Mouse (Mus musculus): ENCODE measurements around the gene Tbx1.

The Tbx1 gene

DNA sequence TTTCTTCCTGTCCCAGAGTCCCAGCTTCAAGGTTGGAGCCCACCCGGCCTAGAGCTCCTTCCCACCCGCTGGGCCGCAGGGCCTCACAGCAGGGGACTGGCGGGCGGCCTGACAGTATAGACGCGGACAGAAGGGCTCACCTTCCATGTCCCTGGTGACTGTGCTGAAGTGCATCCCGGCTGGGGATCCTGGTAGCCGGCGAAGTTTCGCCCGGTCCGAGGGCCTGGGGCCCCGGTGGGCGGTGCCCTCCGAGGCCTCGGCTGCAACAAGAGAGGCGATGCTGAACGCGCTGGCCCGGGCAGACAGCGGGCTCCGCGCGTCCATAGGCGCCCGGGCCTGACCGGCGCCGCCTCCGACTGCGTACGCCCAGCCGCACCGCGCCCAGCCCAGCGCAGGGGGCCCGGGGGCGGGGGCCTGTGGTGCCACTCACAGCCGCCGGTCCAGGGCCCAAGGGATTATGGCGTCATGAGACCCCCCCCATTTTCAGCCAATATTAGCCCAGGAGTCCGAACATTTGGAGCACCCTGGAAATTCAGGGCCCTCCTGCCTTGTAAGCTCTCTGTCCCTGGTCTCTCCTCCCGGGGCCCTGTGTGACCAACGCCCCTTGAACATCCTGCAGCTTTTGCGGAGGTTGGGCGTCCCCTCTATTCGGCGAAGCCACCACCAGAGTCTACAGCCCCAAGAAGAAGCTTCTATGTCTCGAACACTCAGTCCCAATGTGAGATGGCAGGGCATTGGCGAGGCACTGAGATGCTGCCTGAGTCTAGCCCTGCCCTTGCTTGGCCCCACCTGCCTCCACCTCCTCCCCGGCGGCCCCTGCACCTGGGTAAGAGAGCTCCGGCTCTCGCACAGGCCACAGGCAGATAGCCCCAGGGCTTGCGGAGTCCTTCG is 2.4 kb downstream of the Tbx1 start:
- DNase-seq (ENCODE audit: low spot score) = no peak

DNA sequence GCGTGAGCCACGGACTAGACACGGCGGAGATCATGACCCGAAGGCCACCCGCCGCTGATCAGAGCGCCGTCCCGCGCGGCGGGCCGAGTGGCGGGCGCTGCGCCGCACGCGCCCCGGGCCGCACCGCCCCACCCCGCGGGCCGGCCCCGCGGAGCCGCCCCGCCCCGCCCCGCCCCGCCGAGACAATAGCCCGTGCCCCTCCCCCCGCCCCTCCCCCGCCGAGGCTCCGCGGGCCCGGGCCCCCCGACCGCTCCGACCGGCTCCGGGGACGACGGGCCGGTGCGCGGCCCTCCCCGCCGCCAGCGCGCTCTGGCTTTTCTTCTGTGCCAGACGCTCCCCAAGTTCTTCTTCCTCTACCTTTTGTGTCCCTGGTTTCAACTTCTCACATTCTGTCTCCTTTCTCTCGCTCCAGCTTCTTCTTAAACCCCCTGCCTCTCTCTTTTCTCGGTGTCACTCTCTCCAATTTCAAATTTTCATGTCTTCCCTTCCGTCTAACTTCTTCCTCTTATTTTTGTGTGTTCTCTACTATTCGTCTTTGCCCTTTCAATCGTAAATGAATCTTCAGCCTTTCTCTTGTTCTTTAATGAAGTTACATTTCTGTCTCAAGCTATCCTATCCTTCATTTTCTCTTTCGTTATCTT is 3.4 kb downstream of the Tbx1 start:
- DNase-seq (ENCODE audit: low spot score) = no peak

DNA sequence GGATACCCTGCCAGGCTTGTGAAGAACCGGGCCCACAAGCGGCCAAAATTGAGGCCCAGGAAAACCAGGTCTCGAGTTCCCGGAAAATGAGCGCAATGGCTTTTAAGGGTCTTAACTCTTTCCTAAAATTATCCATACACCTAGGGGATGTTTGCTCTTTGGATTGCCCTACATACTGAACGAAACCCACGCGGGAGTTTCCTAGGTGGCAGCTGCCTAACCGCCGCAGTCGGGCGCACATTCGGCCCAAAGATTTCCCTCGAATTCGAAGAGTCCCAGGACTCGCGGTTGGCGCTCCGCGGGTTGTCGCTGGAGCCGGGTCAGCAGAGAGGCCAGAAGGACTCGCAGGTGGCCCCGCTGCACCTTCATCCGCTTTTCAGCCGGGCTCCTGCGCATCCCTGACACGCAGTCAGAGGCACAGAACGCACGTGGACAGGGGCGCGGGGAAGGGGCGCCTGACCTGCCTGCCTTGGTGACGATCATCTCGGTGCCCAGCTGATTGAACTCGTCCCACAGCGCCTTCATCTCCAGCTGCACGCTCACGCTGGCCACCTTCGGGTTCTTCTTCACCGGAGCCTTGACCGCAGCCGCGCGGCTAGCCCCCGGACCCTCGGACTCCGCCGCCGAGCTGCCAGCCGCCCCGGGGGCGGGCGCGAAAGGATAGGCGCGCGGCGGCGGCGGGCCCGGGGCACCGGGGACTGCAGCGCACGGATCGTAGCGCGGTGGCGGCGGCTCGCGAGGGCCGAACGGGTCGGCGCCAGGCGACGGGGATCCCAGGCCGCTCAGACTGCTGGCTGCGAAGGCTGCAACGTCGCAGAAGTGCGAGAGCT is 4.2 kb downstream of the Tbx1 start:
- no peak for DNase-seq (ENCODE audit: low spot score)

DNA sequence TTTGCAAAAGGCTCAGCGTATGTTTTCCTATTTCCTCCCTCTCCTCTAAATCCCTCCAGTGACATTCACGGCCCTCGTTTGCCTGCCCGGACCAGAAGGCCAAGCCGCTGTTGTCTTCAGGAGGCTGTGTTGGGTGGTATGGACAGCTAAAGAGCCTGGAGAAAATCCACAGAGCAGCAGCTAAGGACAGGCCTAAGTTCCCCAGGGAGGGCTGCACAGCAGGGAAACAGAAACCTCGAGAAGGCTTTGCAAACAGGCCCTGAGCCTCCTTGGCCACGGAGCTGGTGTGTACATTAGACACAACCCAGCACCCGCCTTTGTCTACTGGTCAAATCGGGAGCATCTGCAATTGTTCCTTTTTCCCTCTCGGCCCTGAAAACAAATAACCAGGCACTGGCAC is 4.8 kb downstream of the Tbx1 start:
- no peak for DNase-seq (ENCODE audit: low spot score)

DNA sequence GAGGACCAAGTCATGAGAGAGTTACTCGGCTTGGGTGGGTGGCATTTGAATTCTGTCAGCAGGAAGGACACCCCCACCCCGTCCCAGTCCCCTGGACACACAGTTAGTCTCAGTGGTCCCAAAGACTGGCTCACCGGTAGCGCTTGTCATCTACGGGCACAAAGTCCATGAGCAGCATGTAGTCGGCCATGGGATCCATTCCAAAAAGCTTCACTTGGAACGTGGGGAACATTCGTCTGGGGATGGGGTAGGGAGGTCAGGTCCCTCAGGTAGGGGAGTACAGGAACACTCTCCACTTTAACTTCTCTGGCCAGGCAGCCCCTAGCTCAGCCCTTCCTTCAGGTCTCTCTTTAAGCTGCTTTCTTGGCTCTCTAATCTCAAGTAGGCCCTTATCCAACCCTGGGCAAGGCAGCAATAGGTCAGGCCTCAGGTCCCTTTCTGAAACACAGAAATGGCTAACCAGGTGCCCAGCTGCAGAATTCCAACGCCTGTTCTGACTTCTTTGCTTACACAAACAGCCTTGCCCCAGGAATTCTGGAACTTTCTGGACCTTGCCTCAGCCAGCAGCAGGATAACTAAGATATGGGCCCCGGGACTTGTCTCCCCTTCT is 5.5 kb downstream of the Tbx1 start:
- no peak for DNase-seq (ENCODE audit: low spot score)

DNA sequence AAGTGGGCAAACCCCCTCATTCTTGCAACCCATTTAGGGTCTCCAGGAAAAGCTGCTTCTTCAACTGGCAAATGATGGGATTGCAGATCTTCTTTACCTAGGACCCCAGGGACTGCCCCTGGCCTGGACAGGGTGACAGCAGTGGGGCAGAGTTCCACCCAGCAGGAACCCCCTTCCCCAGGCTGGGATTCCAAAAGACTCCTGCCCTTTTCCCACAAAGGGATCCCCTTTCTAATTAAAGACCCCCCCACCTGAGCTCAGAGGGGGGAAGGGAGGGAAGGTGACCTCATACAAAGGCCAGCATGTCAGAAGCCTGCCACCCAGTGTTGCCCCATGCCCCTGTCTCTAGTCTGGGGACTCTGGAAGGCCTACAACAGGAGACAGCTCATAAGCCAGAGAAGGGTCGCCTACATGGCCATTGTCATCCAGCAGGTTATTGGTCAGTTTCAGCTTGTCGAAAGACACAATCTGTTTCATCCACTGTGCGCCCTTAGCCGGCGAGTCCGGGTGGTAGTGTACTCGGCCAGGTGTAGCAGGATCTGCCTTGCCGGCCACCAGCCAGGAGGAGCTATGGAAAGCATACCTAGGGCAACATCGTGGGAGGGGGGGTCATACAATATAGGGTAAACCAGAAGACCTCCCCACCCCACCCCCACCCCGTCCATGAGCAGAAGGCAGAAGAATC is 6.7 kb downstream of the Tbx1 start:
- DNase-seq (ENCODE audit: low spot score) = no peak

DNA sequence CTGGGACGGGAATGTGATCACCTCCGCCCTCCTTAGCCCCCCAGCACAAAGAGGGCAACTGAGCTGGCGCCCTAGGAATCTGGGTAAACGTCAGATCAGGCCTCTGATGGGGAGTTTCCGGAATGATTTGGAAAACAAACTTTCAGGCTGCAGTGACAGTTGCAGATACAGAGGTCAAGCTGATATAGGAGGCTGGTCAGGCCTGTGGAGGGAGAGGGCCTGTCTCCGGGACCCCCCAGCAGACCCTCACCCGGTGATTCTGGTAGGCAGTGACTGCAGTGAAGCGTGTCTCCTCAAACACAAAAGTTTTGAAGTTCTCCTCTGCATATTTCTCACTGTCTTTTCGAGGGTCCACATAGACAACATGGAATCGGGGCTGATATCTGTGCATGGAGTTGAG is 7.3 kb downstream of the Tbx1 start:
- DNase-seq (ENCODE audit: low spot score) = no peak

DNA sequence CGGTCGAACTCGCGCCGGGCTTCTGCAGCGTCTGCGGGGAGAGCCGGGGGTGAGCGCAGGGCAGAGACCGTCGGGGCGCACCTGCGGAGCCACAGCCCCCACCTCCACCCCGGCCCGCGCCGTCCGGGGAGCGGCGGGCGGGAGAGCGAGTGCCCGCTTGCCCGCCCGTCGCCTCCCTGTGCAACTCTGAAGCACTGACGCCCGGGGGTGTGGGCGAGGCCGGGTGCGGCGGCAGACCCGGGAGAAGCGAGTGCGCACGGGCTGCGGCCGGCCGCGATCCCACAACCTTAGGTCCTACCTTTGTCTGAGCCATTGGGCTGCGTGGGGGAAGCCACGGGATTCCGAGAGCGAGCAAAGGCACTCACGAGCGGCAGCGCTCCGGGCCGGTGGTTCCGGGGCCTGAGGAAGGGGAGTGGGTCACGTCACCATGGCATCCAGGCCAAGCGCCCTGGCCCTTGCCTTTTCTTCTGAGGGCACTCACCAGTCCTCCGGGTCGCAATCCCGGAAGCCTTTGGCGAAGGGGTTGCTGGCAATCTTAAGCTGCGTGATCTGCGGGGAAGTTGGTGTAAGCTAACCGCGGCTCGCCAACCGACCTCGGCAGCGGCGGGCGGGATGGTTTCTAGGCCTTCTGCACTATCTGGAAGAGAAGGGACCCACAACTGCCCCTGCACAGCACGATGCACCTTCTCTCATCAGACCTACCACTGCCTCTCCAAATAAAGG is 7.9 kb downstream of the Tbx1 start:
- no peak for DNase-seq (ENCODE audit: low spot score)

DNA sequence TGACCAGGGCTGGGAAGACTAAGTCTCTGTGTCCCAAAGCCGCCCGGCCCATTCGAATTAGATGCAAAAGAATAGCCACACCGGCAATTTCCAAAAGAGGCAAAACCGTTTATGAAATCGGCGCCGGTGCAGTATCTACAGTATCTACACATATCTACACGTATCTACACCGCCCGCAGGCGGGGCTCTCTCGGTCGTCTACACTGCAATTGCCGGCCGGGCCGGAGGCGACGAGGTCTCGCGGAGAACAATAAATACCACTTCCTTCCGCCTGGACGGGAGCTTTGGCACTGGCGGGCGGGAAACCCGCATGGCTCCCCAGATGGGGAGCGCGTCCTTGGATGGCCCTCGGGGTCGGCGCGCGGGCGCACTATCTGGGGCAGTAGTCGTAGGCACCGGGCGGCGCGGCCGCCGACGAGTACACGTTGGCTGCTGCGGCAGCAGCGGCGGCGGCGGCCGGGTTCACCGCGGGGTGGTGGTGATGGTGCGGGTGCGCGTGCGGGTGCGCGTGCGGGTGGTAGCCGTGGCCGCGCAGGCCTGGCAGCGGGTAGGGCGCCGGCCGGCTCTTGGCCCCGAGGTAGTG is 8.8 kb downstream of the Tbx1 start:
- DNase-seq (ENCODE audit: low spot score) = no peak

DNA sequence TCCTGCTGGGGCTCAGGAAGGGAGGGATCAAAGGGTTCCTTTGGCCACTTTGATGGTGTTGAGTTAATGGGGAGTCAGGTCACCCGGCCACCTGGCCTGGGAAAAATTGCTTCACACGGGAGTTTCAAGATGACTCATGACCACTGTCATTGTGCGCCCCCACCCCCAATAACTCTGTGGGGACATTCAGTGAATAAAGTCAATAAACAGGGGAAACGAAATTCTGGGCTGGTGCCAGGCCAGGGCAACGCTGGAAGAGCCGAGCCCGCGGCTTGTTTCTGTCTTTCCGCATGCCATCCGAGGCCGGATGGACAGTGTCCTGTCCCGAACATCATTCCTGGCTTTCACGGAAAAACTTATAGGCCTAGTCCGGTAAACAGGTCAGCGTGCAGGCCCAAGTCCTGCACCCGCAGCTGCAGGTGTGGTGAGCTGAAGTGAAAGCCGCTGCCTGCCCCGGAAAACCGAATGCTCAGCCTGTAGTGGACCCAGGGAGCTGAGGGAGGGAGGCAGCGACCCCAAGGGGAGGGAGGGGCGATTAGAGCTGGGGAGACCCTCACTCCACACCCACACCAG is 9.3 kb downstream of the Tbx1 start:
- DNase-seq (ENCODE audit: low spot score) = no peak

DNA sequence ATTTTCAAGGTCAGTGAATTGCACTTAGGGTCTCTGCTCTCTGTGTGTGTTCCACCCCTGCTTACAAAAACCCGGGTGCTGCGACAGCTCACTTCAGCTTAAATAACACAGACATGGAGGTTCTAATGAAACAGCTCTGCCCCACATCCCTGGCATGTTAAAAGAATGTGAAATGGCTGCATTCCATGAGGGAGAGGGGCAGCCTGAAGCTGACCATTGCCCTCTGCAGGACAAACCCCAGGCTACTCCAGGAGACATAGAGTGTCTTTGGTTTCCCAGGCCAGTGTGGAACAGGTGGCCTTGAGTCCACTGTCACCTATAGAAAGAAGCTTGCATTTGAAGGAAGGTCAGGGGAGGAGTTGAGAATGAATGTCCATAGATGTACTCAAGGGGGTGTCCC is 10.1 kb downstream of the Tbx1 start:
- no peak for DNase-seq (ENCODE audit: low spot score)

DNA sequence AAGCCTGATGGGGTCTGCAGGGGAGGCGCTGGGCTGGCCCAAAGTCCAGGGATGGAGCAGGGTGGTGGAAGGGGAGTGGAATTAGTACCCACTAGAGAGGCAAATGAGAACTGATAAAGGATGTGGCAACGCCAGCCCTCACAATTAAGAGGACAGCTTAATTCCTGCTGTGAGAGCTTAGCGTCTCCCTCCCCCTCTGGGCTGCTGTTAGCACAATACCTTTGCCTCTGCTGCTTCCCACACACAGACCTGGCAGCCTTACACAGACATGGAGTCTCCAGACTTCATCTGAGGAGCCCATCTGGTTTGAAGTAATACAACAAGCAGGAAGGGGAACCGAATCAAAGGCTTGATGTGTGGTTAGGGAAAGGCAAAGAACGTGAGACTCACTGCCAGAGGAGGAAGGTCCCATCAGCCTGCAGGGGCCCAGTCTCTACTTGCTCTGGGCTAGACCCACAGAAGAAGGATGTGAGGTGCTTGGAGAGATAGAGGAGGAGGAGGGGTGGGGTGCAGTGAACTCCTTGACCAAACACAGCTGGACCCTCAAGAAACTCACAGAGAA is 12.8 kb downstream of the Tbx1 start:
- no peak for DNase-seq (ENCODE audit: low spot score)

DNA sequence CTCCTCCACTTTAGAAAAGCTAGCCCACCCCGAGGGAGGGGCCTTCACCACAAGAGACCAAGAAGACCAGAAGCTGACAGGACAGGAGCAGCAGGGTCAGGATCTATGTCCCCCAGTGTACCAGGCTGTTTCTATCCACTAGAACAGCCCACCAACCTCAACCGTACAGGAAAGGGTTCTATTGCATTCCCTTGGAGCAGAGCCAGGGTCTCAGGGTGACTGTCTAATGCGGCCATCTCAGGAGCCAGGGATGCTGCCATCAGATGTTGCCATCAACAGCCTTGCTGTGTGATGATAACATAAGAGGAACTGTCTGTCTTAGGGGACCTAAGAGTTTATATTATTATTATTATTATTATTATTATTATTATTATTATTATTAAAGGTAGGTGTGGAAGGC is 13.4 kb downstream of the Tbx1 start:
- no peak for DNase-seq (ENCODE audit: low spot score)

DNA sequence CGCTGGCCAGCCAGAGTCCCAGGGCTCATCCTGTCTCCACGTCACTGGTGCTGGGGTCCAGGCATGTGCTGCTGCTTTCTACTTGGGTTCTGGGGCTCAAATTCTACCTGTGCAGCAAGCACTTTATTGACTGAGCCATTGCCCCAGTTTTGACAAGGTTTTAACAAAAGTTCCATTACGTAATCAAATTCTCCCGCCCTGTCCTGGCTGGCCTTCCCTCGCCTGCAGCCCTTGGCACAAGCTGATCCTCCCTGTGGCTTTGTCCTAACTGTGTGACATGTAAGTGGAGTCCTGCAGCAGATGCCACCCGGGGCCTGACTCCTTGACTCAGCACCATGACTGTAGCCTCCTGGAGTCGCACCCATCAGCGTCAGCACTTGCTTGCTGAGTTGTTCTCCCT is 16.3 kb downstream of the Tbx1 start:
- no peak for DNase-seq (ENCODE audit: low spot score)

DNA sequence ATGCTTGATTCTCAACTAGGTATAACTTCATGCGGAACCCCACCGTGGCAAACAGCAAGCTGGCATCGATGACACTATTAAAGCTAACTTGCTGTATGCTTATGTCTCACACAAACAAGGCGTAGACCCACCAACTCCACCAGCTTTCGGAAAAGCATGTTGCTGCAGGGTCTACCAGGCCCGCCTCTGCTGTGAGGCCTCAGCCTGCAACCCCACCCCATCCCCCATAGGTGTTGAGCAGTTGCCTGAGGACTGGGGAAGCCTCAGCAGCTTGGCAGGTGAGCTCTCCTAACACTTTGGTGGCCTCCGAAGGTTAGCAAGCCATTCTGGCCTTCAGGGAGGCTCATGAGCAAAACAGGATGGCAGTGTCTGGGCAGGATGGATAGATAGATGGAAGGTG is 21.9 kb downstream of the Tbx1 start:
- no peak for DNase-seq (ENCODE audit: low spot score)

DNA sequence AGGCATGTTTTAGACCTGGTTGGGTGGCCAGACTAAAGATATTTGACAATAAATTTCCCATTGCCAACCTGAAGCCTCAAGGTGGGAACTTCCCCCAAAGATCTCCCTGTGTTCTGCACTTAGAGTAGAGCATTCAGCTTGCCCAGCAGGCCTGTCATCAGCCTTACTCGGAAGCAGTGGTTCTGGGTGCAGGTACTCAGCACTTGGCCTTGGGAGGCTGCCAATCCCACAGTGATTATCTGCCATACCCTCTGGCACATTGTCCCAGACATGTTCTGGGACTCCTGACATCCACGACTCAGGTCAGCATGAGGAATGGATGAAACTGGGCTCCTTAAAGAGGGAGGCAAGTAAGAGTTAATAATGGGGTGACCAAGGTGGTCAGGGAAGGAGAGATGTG is 26.0 kb downstream of the Tbx1 start:
- no peak for DNase-seq (ENCODE audit: low spot score)

DNA sequence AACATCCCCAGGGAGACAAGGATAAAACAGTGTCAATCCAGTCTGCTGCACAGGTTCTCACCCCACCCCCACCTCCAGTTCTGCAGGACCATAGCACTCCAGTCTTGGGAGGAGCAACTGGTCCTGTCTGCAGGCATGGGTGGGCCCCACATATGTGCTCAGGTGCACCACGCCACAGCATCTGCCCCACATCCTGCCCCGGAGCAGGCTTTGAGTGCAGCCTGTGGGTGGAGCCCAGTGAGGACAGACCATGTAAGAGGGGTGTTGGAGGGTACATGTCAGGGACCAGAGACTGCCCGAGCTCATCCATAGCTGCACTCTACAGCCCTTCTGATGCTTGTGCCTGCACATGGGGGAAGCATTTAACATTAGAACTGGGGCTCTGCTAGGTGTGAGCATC is 34.0 kb downstream of the Tbx1 start:
- no peak for DNase-seq (ENCODE audit: low spot score)

DNA sequence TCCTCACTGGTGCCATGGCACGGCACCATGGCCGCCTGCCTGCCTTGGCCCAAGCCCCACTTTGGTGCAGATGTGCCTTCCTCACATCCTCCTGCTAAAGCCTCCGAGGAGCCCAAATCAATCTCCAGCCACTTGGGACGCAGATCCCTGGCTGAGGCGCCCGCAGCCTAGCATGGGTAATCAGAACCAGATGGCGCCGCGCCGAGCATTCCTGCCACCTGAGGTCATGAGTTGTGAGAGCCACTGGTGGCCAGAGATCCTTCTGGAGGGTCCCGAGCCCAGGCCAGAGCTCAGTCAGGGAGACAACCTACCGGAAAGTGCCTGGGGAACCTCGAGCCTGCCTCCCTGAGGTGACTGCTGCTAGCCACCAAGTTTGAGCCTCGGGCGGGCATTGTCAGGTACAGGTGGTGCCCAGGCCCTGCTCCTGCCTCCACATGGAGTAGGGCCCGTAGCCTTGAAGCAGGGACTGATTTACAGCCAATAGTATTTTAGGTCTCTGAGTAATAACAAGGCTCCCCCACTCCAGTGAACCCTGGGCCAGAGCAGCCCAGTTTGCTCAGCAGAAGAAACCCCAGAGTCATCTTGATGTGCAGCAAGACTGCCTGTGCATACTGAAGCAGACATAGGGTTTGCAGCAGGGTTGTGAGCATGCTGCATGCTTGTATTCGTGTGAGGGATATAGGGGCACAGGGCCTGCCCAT is 35.1 kb downstream of the Tbx1 start:
- DNase-seq (ENCODE audit: low spot score) = no peak

DNA sequence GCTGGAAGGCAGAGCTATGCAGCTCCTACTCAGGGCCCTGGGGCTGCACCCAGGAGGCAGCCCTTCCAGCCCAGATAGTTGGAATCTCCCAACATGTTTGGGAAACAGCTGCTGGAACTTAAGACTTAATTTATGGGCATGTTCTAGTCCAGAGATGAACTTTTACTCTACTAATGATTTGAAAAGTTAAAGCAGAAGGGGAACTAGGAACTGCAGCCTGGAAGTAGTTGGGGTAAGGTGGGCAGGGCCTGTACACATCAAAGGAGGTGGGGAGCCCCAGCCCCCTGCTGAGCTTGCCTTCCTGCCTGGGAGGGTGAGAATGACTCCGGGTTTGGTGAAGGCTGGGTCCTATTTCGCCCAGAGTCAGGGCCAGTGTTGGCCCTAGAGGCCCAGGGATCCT is 35.8 kb downstream of the Tbx1 start:
- DNase-seq (ENCODE audit: low spot score) = no peak

All from urinary bladder, postnatal 10 days (tissue).